Mouse (Mus musculus): ENCODE data around the gene Vmn1r42.
"Not testable (repeated sequence)": the region's sequence is repeated elsewhere in the genome, so short reads cannot be mapped to it uniquely, and the experiment has no call there.

Gene Vmn1r42

GRCm38 (mm10) chr6:89876313-89876712, at the start of gene Vmn1r42, which contains the start of gene Vmn1r43:
Vmn1r42 (minus strand) TSS chr6:89876413.
Vmn1r43 (minus strand) TSS chr6:89876413.
- not testable (repeated sequence) for DNase-seq (ENCODE audit: low spot score in 2 of 2)

DNA sequence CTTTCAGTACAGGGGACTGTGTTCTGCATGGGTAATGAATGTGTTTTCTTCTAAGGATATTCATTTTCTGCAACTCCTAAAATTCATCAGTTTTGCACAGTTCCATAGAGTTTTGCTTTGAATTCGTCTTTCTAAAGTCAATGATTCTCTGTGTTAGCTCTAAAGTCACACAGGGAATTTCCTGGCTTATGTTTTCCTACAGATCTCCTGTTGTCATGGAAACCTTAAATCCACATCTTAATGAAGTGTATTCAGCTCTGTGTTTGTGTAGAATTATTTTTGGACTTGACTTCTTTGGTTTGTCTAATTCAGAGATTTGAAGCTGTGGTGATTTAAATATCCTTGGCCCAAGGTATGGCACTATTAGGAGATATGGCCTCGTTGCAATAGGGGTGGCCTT, 7.6 kb upstream of the Vmn1r42 start:
- no peak for DNase-seq (ENCODE audit: low spot score in 2 of 2)

DNA sequence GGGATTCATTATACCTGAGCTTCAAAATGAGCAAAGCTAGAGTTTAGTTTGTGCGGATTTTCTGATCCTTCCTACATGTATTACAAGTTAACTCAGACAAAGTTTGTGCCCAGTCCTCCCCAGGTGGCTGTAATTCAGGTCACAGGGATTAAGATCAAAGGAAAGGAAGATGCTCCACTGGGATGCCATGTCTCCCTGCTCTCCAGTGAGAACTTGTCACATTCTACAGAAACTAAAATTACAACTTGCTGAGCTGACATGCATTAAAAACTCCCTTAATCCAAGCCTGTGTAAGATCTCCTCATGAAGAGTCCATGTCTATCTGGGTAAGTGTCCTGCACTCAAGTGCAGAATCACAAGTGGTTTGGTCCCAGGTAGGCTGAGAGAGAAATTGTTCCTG, 7.1 kb upstream of the Vmn1r42 start, which contains the start of gene Vmn1r44:
Gene Vmn1r44 (plus strand): TSS at position 301 of the 400 bp plus-strand sequence.
- DNase-seq (ENCODE audit: low spot score in 2 of 2) = no peak

DNA sequence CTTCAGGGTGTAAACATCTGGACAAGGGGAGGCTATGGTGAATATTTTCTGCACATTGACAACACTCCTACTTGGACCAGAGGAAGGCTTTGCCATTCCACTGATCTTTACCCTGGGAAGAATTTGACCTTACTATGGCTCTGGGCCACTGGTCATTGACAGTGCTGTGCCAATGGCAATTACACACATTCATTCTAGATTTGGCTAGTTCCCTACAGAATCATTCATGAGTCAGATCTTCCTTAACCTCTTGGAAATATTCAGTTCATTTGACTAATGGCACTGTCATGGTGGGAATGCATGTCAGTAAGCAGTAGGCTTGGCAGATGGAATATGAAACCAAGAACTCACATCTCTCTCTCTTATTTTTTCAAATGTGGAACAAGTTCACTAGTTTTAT, 4.7 kb upstream of the Vmn1r42 start:
- no peak for DNase-seq (ENCODE audit: low spot score in 2 of 2)

- no peak for DNase-seq (ENCODE audit: low spot score in 2 of 2)
These were observed 750 bp upstream of the Vmn1r42 start for GRCm38 (mm10) chr6:89876963-89877362.

DNA sequence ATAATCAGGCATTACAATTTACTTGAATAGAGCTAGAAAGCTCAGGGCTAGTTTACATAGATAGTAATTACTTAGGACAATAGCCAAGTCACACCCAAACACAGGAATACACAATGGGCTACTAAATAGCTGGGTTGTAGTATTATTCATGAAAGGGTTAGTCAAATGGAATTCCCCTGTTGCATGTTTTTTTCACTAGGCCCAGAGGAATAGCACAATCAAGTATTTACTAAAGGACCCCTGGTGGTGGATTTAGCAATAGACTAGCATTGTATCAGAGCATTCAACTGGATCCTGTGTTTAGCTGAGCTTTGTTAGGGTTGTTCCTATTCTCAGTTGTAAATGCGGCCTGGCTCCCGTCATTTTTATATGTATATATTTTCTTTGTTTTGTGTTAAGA, 8.2 kb downstream of the Vmn1r42 start:
- no peak for DNase-seq (ENCODE audit: low spot score in 2 of 2)

DNA sequence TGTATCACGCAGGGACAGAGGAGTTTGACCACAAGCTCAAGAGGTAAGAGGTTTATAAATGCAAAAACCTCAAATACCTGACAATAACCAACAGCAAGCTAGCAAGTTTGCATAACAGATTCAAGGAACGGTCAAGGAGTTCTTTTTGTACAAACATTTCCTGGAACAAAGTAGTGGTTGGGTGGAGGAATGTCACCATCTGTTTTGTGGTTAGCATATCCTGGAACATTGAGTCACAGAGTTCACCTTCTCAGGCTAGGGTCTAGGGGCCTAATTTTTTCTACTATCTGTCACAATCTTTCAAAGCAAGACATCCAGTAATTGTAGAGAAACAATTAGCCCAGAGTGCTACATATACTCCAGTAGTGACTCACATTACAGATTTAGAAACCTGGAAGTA, 8.9 kb downstream of the Vmn1r42 start:
- no peak for DNase-seq (ENCODE audit: low spot score in 2 of 2)

GRCm38 (mm10) chr6:89863792-89864191, 12.4 kb downstream of the Vmn1r42 start:
- DNase-seq (ENCODE audit: low spot score in 2 of 2) = no peak

GRCm38 (mm10) chr6:89859839-89860238, 16.4 kb downstream of the Vmn1r42 start:
- no peak for DNase-seq (ENCODE audit: low spot score in 2 of 2)

DNA sequence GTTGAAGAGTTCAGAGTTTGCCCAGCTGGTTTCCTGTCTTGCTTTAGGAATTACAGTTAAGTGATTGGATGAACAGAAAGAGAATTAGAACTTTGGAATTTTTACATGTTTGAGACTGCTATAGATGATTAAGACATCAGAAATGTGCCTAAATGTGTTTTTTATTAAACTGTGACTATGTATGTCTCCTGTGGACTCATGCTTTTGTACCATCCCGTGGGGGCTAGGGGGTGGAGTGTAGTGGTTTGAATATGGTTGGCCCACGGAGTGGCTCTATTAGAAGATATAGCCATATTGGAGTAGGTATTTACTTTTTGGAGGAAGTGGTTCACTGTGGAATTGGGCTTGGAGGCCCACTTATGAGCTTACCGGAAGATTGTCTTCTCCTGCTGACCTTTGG, 18.7 kb downstream of the Vmn1r42 start:
- no peak for DNase-seq (ENCODE audit: low spot score in 2 of 2)

All from left cerebral cortex, adult 9 months (tissue).